Mouse (Mus musculus) G1E (cell line): ENCODE measurements at regions not wholly inside any gene's neighbourhood (a gene's known extent, or its start where the extent isn't known, plus 50 kb on each side); places are given as distances from the start of the nearest gene placed in this dataset.

Source experiments
- CTCF ChIP-seq: IDR thresholded peaks from 2 replicates; pipeline ENCODE4 v1.5.1; 2012; ENCODE audit warnings: low read depth, low read length, inconsistent platforms, mixed read lengths
- TAL1 ChIP-seq: conservative IDR thresholded peaks from 2 replicates; pipeline ENCODE4 v1.6.1; 2012; ENCODE audit warnings: low read depth, low read length, inconsistent platforms, mixed read lengths

DNA sequence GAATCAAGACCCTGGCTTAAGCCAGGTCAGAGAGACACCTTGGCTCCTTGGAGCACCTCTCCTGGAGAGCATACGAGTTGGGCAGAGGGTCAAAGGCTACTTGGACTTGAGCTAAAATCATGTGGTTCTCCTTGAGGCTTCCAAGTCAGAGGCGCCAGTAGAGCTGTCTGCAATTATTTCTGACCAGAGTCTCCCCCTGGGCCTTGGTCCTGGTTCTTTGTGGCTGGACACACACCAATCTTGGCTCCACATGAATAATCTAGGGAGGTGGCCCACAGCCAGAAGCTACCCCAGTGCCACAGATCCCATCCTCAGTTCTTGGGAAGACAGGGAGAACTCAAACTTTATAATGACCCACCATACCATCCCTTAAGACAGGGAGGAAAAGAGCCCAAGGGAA, 144.0 kb upstream of the Adamts9 start:
- TF ChIP-seq CTCF = no peak
- TF ChIP-seq TAL1 = no peak
